Mouse (Mus musculus) liver, embryonic 14.5 days (tissue): Measurements from ENCODE around the gene Shd. TPM values are rescaled to one million over a fixed set of nuclear protein-coding genes. Genes with fewer than 3 reads are reported as not detected.
"Not testable (repeated sequence)": the region's sequence is repeated elsewhere in the genome, so short reads cannot be mapped to it uniquely, and the experiment has no call there.

Experiments
- ATAC-seq: fragments of 200-750 bp; cut with Nextera tagmentation; 2 replicates; pipeline ENCODE4 v1.8.0; 2017; ENCODE audit warnings: moderate number of reproducible peaks, mild to moderate bottlenecking, moderate library complexity; ENCODE audit not compliant: insufficient read depth
- DNase-seq, 3 experiments: peaks; one replicate each; pipeline ENCODE4 v3.0.0-alpha.2; 2012 to 2013; ENCODE audit warnings: low read depth in 3 of 3, low spot score in 3 of 3
- H3K27ac ChIP-seq: fragments of 300-500 bp; sonication (generic); 2 replicates; pipeline ENCODE4 v1.5.1; 2014; ENCODE audit warnings: moderate library complexity, mild to moderate bottlenecking, control low read depth, inconsistent platforms
- H3K27me3 ChIP-seq: fragments of 300-500 bp; sonication (generic); 2 replicates; pipeline ENCODE4 v1.6.1; 2014; ENCODE audit warnings: mild to moderate bottlenecking, low read length, moderate library complexity; ENCODE audit not compliant: control insufficient read depth, insufficient read depth
- H3K36me3 ChIP-seq: fragments of 300-500 bp; sonication (generic); replicated peaks from 2 replicates; pipeline ENCODE4 v1.6.1; 2014; ENCODE audit warnings: low read depth; ENCODE audit not compliant: control insufficient read depth, insufficient read depth
- H3K4me1 ChIP-seq, 2 experiments: fragments of 200-500 bp in 1 of 2; fragments of 300-500 bp in 1 of 2; sonication (generic) in 1 of 2; replicated peaks; 2 replicates each; pipeline ENCODE4 v1.6.1; 2012 to 2014; ENCODE audit warnings: antibody characterized with exemption in 1 of 2, inconsistent platforms in 1 of 2, low read length in 1 of 2; ENCODE audit not compliant: control insufficient read depth in 2 of 2, insufficient read depth in 2 of 2
- H3K4me2 ChIP-seq: fragments of 300-500 bp; sonication (generic); 2 replicates; pipeline ENCODE4 v1.6.1; 2014; ENCODE audit warnings: low read depth, mild to moderate bottlenecking, control low read depth, moderate library complexity
- H3K4me3 ChIP-seq, 2 experiments: fragments of 200-500 bp in 1 of 2; fragments of 300-500 bp in 1 of 2; sonication (generic) in 1 of 2; 2 replicates each; pipeline ENCODE4 v1.5.1; 2012 to 2014; ENCODE audit warnings: low read depth in 2 of 2, low read length in 2 of 2, mild to moderate bottlenecking in 2 of 2, control low read depth in 1 of 2, inconsistent platforms in 1 of 2, moderate library complexity in 1 of 2; ENCODE audit not compliant: insufficient read depth in 1 of 2
- H3K9ac ChIP-seq: fragments of 300-500 bp; sonication (generic); replicated peaks from 2 replicates; pipeline ENCODE4 v1.6.1; 2014; ENCODE audit warnings: mild to moderate bottlenecking, control low read depth, moderate library complexity
- H3K9me3 ChIP-seq: fragments of 300-500 bp; sonication (generic); 2 replicates; pipeline ENCODE4 v1.6.1; 2016; ENCODE audit warnings: low read length, mixed read lengths; ENCODE audit not compliant: control insufficient read depth
- CTCF ChIP-seq: IDR thresholded peaks from 2 replicates; pipeline ENCODE4 v1.5.1; 2016; ENCODE audit warnings: antibody characterized with exemption, low read depth, control low read depth
- EP300 ChIP-seq: IDR thresholded peaks from 2 replicates; pipeline ENCODE4 v1.6.1; 2016; ENCODE audit warnings: antibody characterized with exemption, low read depth
- WGBS: fragments of 180-500 bp; shearing (Covaris S2); extraction: QIAGEN DNeasy Blood & Tissue Kit; methylation state at CpG from one replicate; pipeline ENCODE4 v1.1.7; 2014; ENCODE audit not compliant: insufficient replicate concordance; 5-methylcytosine and 5-hydroxymethylcytosine counted together
- polyA plus RNA-seq, 2 experiments: library from polyadenylated mRNA; depleted of rRNA in 1 of 2; stranded (reverse) in 1 of 2; unstranded in 1 of 2; fragments of >200 nt; fragmentation: Nextera tagmentation in 1 of 2; extraction: Ambion mirVana in 1 of 2; gene quantifications; 2 replicates each; pipeline versions ENCODE4 v1.2.1 to v1.2.3; 2012 to 2014

Shd gene
- polyA plus RNA-seq, 2 experiments = 0.31 TPM; not detected in 1

- peak overlapping the region; percentile 80 for H3K4me2 ChIP-seq
- H3K4me1 ChIP-seq, H3K36me3 ChIP-seq, H3K27me3 ChIP-seq, H3K9me3 ChIP-seq: not testable (repeated sequence)
- H3K4me3 ChIP-seq = peak overlapping the region; percentile 64 to 69
- peak; percentile 19; the same call in 1 of the 2 replicates for TF ChIP-seq CTCF
- H3K27ac ChIP-seq = peak overlapping the region; percentile 66
- peak overlapping the region; percentile 76 for H3K9ac ChIP-seq
- under 1% methylated on average over 53 of the region's 56 CpGs for WGBS
- ATAC-seq = peak; percentile 96
- DNase-seq = peak in 2 of 3 experiments; percentile 58 to 68
Measured at GRCm38 (mm10) chr17:55944866-55945682, 25.2 kb upstream of the Shd start.

- H3K9me3 ChIP-seq = no peaks in the 10 kb centered on the region
- ATAC-seq (no peak), DNase-seq (no peak)
- peak overlapping the region; percentile 64 to 69 for H3K4me3 ChIP-seq
- peaks cover 0 to 10% of the 10 kb centered on the region in 2 experiments; a peak in 2 of 4 replicates for H3K4me1 ChIP-seq
- peak overlapping the region; percentile 66 for H3K27ac ChIP-seq
- TF ChIP-seq EP300 (no peak), CTCF (no peak)
- H3K36me3 ChIP-seq = no peaks in the 10 kb centered on the region
- H3K27me3 ChIP-seq = no peaks in the 10 kb centered on the region
- 38% methylated on average over 5 of the region's 5 CpGs for WGBS
- peak overlapping the region; percentile 76 for H3K9ac ChIP-seq
- peak overlapping the region; percentile 80 for H3K4me2 ChIP-seq
Measured at GRCm38 (mm10) chr17:55945696-55946095, 24.6 kb upstream of the Shd start.

GRCm38 (mm10) chr17:55948647-55949046 lies 21.6 kb upstream of the Shd start:
- ATAC-seq (no peak), DNase-seq (no peak)
- H3K4me2 ChIP-seq = no peak overlapping the region
- TF ChIP-seq EP300 (no peak), CTCF (no peak)
- H3K4me3 ChIP-seq = no peak overlapping the region
- no peaks in the 10 kb centered on the region for H3K9me3 ChIP-seq
- H3K27me3 ChIP-seq = no peaks in the 10 kb centered on the region
- no peak overlapping the region for H3K9ac ChIP-seq
- no peaks in the 10 kb centered on the region for H3K36me3 ChIP-seq
- 74% methylated on average over 4 of the region's 4 CpGs for WGBS
- H3K4me1 ChIP-seq = peaks cover 0 to 7% of the 10 kb centered on the region in 2 experiments; a peak in 2 of 4 replicates
- H3K27ac ChIP-seq = no peak overlapping the region

DNA sequence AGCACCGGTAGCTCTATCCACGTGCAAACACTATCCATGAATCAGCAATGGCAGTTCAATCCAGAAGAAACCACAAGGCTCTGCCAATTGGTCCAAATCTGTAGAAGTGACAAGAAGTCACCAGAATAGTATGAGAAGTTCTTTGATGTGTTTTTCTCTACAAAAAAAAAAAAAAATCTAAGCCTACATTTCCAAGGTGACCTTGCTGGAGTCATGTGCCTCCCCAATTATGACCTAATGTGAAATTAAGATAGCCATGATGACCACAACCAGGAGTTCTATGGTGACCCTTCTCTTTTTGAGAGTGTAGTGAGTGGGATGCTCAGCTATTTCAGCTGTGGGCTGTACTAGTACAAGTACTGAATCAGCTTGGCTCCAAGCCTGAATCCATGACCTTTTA lies 20.9 kb upstream of the Shd start, which contains the start of gene Zfp119b:
Gene Zfp119b (minus strand): TSS at position 101 of the 400 bp plus-strand sequence.
- H3K4me3 ChIP-seq = no peak within 1 kb of the TSS
- H3K9me3 ChIP-seq = no peaks in the 10 kb centered on the region
- no peaks in the 10 kb centered on the region for H3K27me3 ChIP-seq
- H3K4me1 ChIP-seq = peaks cover 0 to 6% of the 10 kb centered on the region in 2 experiments; a peak in 1 of 4 replicates
- H3K27ac ChIP-seq = no peak within 1 kb of the TSS
- no peak within 1 kb of the TSS for H3K4me2 ChIP-seq
- TF ChIP-seq EP300 (no peak), CTCF (no peak)
- DNase-seq = no peak
- ATAC-seq = no peak
- WGBS = 72% methylated on average over 2 of the region's 2 CpGs
- no peak within 1 kb of the TSS for H3K9ac ChIP-seq
- no peaks in the 10 kb centered on the region for H3K36me3 ChIP-seq

DNA sequence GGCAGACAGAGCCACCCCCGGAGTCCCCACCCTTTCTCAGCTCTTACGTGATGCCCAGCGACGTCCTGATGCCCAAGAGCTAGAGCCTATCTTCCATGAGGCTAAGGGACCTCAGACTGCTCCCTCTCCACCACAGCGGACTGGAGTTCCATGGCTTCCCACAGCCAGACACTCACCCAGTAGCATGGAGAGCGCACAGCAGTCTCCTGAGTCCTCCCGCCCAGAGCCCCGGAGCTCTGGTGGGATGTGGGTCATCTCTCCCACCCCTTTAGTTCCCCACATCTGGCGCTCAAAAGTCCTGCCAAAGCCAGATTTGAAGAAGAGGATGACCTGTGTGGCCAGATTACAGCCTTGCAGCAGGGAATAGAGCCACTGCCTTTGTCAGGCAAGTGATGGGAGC lies 19.7 kb upstream of the Shd start:
- 65% methylated on average over 9 of the region's 9 CpGs for WGBS
- no peak overlapping the region for H3K9ac ChIP-seq
- DNase-seq = no peak

More for the DNA sequence above, 19.7 kb upstream of the Shd start:
- TF ChIP-seq EP300 (no peak), CTCF (no peak)
- ATAC-seq = no peak
- Histone ChIP-seq H3K4me1 (peaks cover 0 to 2% of the 10 kb centered on the region in 2 experiments; a peak in 1 of 4 replicates), H3K4me3 (no peak overlapping the region), H3K27me3 (no peaks in the 10 kb centered on the region), H3K27ac (no peak overlapping the region), H3K4me2 (no peak overlapping the region), H3K36me3 (no peaks in the 10 kb centered on the region), H3K9me3 (no peaks in the 10 kb centered on the region)
